Mouse (Mus musculus): ENCODE data around the gene Usp19.

Usp19 gene

DNA sequence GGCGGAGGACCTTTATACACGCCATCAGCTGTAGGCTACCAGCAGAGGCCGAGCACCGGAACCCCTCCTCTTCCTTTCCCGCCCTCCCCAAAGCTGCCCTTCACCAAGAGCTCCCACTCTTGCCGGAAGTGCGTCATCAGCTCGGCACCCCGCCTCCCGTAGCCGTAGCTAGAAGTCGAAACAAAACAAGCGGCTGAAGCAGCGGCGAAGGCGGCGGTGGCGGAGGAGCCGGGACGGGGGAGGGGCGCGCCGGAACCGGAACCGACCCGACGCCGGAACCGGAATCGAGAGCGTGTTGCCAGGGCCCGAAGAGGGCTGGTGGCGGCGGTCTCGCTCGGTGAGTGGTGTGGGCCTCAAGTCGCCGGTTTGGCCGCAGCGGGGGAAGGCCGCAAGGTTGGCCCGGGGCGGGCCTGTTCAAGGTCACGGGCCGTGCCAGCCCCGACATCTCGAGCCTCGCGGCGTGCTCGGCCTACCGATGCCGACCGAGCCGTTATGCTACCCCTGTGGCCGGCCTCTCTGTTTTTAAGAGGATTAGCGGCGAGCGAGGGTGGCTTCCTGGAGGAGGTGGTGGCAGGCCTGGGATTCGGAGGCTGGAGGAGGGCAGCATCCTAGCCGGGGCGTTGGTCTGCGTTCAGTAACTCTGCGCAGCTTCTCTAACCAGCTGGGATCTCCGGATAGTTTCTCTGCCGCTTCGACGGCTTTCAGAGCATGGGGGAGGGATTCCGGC, at the start of gene Usp19:
TSS of gene Usp19 (plus strand) at position 44 of the 727 bp plus-strand sequence.
- DNase-seq (ENCODE audit: low read depth): peak; percentile 92

GRCm38 (mm10) chr9:108441236-108441919, 49.0 kb upstream of the Usp19 start:
- no peak for DNase-seq (ENCODE audit: low read depth)

- DNase-seq (ENCODE audit: low read depth): no peak
Observed at GRCm38 (mm10) chr9:108445125-108445524, 45.3 kb upstream of the Usp19 start.

GRCm38 (mm10) chr9:108449860-108450259, 40.5 kb upstream of the Usp19 start:
- no peak for DNase-seq (ENCODE audit: low read depth)

DNA sequence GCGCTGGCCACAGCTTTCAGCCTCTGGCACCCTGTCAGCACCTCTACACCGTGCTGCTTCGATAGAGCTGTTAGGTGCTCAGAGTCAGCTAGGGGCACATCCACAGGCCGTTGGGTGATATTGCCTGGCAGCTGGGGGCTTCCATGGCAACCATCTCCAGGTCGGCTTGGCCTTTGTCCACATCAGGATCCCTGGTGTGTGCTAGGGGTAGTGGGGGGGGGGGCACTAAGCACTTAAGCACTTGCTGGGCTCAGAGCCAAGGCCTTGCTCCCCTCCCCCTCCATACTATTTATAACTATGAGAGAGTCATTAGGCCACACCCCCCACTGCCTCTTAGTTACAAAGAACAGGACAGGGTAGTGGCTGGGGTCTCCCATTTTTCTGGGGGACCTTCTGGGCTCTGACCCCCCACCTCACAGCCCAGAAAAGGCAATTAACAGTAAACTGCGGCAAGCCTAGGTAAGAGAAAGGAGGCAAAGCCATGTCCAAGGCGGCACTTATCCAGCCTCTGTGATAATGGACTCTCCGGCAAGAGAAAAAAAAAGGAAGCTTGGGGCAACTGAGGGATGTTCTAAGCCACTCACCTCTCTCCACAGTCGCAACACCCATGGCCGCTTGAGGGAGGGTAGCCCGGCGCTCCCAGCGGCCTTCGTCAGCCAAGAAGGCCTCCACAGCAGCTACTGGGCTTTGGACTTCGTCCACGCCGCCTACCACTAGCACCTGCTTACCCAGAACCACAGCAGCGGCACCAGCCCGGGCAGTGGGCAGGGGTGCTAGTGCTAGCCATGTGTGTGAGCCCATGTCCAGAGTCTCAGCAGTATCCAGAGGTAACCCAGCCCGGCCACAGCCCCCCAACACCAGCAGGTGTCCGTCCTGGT, 39.9 kb upstream of the Usp19 start:
- DNase-seq (ENCODE audit: low read depth): no peak

GRCm38 (mm10) chr9:108451170-108451493, 39.3 kb upstream of the Usp19 start:
- DNase-seq (ENCODE audit: low read depth): no peak

DNA sequence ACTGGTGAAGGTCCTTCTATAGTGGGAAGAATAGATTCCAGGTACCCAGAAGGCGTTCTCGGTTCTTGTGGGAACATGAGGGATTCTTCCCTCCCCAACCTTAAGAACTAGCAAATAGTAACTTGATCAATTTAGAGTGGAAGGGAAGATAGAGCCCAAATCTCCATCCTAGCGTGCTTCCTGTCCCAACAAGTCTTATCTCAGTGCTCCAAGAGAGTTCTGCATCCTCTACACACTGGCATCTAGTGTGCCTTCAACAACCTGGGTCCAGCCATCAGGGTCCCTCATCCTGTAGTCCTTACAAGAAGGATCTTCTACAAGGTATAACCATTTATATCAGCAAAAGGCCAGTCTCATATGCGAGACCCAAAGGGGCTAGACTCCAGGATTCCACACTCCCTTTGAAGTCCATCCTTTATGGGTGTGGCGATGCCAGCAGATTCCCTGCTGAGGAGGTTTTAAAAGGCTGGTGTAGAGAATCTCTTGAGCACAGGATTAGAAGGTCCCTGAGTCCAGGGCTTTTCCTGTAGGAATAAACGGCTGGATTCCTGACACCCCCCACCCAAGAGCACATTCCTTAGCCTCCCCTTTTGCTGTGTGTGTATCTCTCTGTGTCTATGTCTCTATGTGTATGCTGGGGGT, 38.8 kb upstream of the Usp19 start:
- DNase-seq (ENCODE audit: low read depth): no peak

- peak; percentile 89 for DNase-seq (ENCODE audit: low read depth)
Observed at GRCm38 (mm10) chr9:108452291-108452906, 38.0 kb upstream of the Usp19 start.

GRCm38 (mm10) chr9:108452911-108453310, 37.5 kb upstream of the Usp19 start:
- no peak for DNase-seq (ENCODE audit: low read depth)

- DNase-seq (ENCODE audit: low read depth): no peak
Observed at GRCm38 (mm10) chr9:108453458-108453857, 36.9 kb upstream of the Usp19 start.

- no peak for DNase-seq (ENCODE audit: low read depth)
Observed at GRCm38 (mm10) chr9:108454429-108454828, 36.0 kb upstream of the Usp19 start.

DNA sequence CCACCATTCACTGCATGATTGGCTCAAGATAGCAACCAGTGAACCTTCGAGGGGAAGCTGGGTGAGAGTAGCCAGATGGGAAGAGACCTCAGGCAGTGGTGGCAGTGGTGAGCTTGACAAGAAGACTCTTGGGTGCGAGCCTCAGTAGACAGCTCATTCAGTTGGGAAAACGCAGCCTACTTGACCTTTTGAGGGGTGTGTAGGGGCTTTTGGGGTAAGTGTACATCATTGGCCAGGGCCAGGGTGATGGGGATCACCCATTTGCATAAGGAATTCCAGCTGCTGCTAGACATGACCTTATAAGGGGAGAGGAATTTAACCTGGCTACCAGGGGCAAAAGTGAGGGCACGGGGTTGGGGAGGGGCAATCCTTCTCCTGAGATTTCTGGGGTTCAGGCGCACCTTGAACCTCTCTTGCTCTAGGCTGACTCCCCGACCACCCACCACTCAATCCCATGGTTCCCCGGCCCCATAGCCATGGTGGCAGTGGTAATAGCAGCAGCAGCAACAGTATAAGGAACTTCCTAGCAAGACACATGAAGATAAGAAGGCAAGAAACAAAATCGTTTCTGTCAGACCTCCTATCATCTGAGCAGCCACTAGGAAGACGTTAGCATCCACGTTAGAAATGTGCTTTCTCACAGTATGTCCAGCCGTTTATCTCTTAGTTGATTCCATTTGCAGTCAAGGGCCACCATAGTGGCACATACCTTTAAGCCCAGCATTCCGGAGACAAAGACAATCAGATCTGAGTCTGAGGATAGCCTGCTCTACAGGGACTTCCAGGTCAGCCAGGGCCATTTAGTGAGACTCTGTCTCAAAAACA, 34.4 kb upstream of the Usp19 start:
- no peak for DNase-seq (ENCODE audit: low read depth)

DNA sequence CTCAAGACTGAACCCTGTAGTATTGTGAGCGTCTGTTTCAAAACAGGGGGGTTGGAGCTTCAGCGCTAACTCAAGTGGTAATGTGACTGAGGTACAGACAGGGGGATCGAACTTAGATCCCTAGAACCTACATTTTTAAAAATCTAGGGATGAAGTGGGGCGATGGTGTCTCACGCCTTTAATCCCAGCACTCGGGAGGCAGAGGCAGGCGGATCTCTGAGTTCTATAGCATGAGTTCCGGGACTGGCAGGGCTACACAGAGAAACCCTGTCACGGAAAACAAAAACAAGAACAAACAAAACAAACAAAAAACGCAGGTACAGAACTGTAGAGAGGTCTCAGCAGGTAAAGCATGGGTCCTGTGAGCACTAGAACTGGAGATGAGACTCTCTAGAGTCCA, 33.4 kb upstream of the Usp19 start:
- DNase-seq (ENCODE audit: low read depth): no peak

DNA sequence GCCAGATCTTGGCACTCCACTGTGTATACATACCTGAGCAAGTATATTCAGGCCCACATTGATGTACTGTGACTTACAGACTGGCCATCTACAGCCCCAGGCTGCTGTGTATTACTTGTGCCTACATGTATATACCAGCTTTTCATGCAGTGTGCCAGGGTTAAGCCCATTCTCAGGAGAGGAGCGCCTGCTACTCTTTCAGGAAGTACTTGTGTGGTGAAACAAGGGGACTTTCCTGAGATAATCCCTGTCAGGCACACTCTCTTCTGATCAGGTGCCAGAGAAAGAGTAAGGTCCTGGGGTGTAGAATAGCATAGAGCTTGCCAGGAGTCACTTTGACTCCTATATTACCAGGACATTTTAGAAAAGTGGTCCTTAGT, 30.5 kb upstream of the Usp19 start:
- DNase-seq (ENCODE audit: low read depth): no peak

DNA sequence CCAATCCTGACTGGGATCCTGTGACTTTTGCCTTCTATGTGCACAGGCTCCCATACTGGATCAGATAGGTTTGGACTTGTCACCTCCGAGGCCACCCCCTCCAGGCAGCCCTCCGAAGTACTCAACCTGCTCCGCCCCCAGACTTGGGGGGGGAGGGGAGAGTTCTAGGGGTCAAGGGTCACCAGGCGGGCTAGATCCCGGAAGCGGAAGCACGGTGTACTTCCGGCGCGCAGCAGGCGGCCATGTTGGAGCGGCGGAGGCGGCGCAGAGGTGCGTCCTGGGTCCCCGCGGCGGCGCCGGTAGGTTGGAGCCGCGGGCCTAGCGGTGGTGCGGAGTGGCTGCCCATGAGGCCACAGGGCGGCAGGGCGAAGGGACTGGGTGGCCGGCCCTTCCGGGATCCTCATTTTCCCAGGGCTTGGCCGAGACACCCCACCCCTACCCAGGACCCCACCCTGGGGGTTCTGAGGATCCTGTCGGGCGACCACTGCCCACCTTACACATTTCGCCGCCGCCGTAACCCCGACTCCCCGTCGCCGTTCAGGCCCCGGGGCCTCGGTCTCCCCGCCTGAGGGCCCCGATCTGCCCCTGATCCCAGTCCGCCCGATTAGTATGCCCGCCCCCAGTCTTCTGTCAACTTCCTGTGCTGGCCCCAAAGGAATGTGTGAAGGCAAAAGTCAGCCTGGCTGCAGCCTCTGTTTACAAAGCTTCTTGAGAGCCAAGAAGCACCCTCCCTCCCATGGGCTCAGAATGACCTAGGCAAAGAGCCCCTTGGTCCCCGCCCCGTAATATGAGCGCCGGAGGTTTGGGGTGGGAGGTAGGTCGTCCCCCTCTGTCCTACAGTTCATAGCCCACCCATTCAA, 29.9 kb upstream of the Usp19 start, which contains the start of gene Ccdc71:
TSS of gene Ccdc71 (plus strand) at position 209 of the 860 bp plus-strand sequence.
- DNase-seq (ENCODE audit: low read depth): peak; percentile 76

DNA sequence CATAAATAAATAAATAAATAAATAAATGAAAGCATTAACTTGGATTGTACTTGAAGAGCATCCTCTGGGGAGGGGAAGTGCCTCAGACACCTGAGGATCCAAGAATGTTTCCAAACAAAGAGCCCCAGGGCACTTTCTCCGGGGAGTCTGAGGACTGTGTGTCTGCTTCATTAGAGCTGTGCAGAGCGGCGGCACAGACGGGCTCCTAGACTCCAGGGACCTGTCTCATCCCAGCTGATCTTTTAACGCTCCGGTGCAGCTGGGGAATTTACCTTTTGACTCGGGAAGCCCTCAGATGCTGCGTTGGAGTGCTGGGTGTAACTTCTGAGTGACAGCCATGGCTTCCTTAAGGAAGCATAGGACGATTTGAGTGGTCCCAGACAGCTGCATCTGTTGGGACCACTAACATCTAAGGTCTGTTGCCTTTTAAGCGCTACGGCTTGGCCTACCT, 29.2 kb upstream of the Usp19 start, which contains the start of gene Klhdc8b:
TSS of gene Klhdc8b (minus strand) at position 401 of the 451 bp plus-strand sequence.
- no peak for DNase-seq (ENCODE audit: low read depth)

DNA sequence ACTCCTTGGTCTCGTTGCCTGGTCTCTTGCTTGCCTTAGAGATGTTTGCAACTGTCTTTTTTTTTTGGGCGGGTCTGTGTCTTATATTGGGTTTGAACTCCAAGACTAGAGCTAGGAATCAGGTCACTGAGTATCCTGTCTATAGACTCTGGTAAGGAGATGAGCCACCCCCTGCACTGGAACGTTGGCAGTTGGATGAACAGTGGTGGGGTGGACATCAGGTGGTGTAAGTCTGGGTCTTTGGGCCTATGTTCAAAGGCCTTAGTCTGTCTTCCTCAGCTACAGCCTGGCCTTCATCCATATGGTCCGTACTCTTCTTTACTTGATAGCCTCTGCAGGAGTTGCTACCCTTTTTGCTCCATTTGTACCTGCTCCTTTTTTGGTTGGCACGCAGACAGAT, 28.7 kb upstream of the Usp19 start:
- DNase-seq (ENCODE audit: low read depth): no peak

GRCm38 (mm10) chr9:108462192-108462591, 28.2 kb upstream of the Usp19 start:
- DNase-seq (ENCODE audit: low read depth): no peak

DNA sequence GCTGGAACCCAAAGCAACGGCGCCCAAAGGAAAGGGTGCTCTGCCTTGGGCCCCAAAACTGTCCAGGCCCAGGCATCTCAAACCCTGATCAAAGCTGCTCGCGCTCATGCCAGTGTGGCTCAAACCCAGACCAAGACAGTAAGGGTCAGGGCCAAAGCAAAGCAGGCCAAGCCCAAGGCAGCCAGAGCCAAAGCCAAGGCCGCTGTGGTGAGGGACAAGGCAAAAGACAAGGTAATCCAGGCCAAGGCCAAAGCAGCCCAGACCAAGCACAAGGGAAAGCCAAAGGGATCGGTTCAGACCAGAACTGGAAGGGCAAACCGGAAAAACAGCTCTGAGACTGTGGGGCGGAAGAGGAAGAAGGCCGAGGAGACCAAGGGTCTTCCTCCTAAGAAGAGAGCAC, 26.7 kb upstream of the Usp19 start:
- no peak for DNase-seq (ENCODE audit: low read depth)

GRCm38 (mm10) chr9:108466219-108466618, 24.2 kb upstream of the Usp19 start:
- DNase-seq (ENCODE audit: low read depth): no peak

Data from c-Kit-positive CD71-positive TER-119-negative erythroid progenitor cells, embryonic 14.5 days (primary cell).